Mouse (Mus musculus) embryonic facial prominence, embryonic 15.5 days (tissue): ENCODE data around the gene BC052040. TPM values are rescaled to one million over a fixed set of nuclear protein-coding genes. Genes with fewer than 3 reads are reported as not detected.
A peak's percentile ranks its signal among the peaks of the same experiment; 100 is the strongest.

Experiments
- ATAC-seq: fragments of 200-750 bp; cut with Nextera tagmentation; 2 replicates; pipeline ENCODE4 v1.8.0; 2017; ENCODE audit warnings: low read depth, moderate TSS enrichment; ENCODE audit not compliant: insufficient number of reproducible peaks, low FRiP score, low TSS enrichment
- H3K27ac ChIP-seq: fragments of 300-500 bp; sonication (generic); replicated peaks from 2 replicates; pipeline ENCODE4 v1.5.1; 2015; ENCODE audit warnings: mild to moderate bottlenecking, inconsistent platforms
- H3K27me3 ChIP-seq: fragments of 300-500 bp; sonication (generic); 2 replicates; pipeline ENCODE4 v1.6.1; 2015; ENCODE audit warnings: inconsistent platforms
- H3K36me3 ChIP-seq: fragments of 300-500 bp; sonication (generic); 2 replicates; pipeline ENCODE4 v1.6.1; 2015; ENCODE audit warnings: mild to moderate bottlenecking, inconsistent platforms
- H3K4me1 ChIP-seq: fragments of 300-500 bp; sonication (generic); 2 replicates; pipeline ENCODE4 v1.6.1; 2015; ENCODE audit warnings: inconsistent platforms
- H3K4me2 ChIP-seq: fragments of 300-500 bp; sonication (generic); replicated peaks from 2 replicates; pipeline ENCODE4 v1.6.1; 2015; ENCODE audit warnings: mild to moderate bottlenecking, inconsistent platforms
- H3K4me3 ChIP-seq: fragments of 300-500 bp; sonication (generic); replicated peaks from 2 replicates; pipeline ENCODE4 v1.5.1; 2015; ENCODE audit warnings: mild to moderate bottlenecking, inconsistent platforms
- H3K9ac ChIP-seq: fragments of 300-500 bp; sonication (generic); 2 replicates; pipeline ENCODE4 v1.6.1; 2015; ENCODE audit warnings: inconsistent platforms
- H3K9me3 ChIP-seq: fragments of 300-500 bp; sonication (generic); replicated peaks from 2 replicates; pipeline ENCODE4 v1.6.1; 2016; ENCODE audit warnings: inconsistent platforms
- WGBS: fragments of 180-500 bp; shearing (Covaris S2); methylation state at CpG from one replicate; pipeline ENCODE4 v1.1.7; 2015; 5-methylcytosine and 5-hydroxymethylcytosine counted together
- polyA plus RNA-seq: library from polyadenylated mRNA; unstranded; fragments of >200 nt; fragmentation: Nextera tagmentation; extraction: Ambion mirVana; gene quantifications from 2 replicates; pipeline ENCODE4 v1.2.1, GENCODE M21; 2015

The BC052040 gene
- polyA plus RNA-seq, 1 experiment from 2014 or later = 11.5 TPM

GRCm38 (mm10) chr2:115602116-115602515 is 20.6 kb downstream of the BC052040 start:
- Histone ChIP-seq H3K4me1 (0 out of 2 replicates have a peak, but pooled peaks cover 9% of the 10 kb centered on the region), H3K4me3 (no peak overlapping the region), H3K9ac (no peak overlapping the region), H3K4me2 (no peak overlapping the region), H3K9me3 (no peaks in the 10 kb centered on the region), H3K36me3 (no peaks in the 10 kb centered on the region), H3K27me3 (no peaks in the 10 kb centered on the region), H3K27ac (no peak overlapping the region)
- WGBS = 77% methylated on average over 2 of the region's 2 CpGs
- ATAC-seq = no peak

GRCm38 (mm10) chr2:115604132-115604531 is 22.6 kb downstream of the BC052040 start:
- Histone ChIP-seq H3K36me3 (no peaks in the 10 kb centered on the region), H3K9ac (no peak overlapping the region), H3K4me2 (no peak overlapping the region), H3K4me3 (no peak overlapping the region), H3K9me3 (no peaks in the 10 kb centered on the region), H3K27me3 (no peaks in the 10 kb centered on the region), H3K27ac (no peak overlapping the region), H3K4me1 (0 out of 2 replicates have a peak, but pooled peaks cover 9% of the 10 kb centered on the region)
- WGBS = 68% methylated on average over 6 of the region's 6 CpGs
- ATAC-seq = no peak

GRCm38 (mm10) chr2:115605829-115606336 is 24.4 kb downstream of the BC052040 start:
- Histone ChIP-seq H3K4me1 (0 out of 2 replicates have a peak, but pooled peaks cover 6% of the 10 kb centered on the region), H3K9me3 (no peaks in the 10 kb centered on the region), H3K4me3 (no peak overlapping the region), H3K4me2 (no peak overlapping the region), H3K27me3 (no peaks in the 10 kb centered on the region), H3K9ac (no peak overlapping the region), H3K27ac (no peak overlapping the region), H3K36me3 (no peaks in the 10 kb centered on the region)
- WGBS = 58% methylated on average over 1 of the region's 1 CpGs
- peak; percentile 60; the same call in 1 of the 2 replicates for ATAC-seq

- 82% methylated on average over 3 of the region's 3 CpGs for WGBS
- Histone ChIP-seq H3K4me2 (no peak overlapping the region), H3K9me3 (no peaks in the 10 kb centered on the region), H3K4me1 (no peaks in the 10 kb centered on the region), H3K27ac (no peak overlapping the region), H3K9ac (no peak overlapping the region), H3K36me3 (no peaks in the 10 kb centered on the region), H3K4me3 (no peak overlapping the region), H3K27me3 (no peaks in the 10 kb centered on the region)
- ATAC-seq = no peak
Measured at GRCm38 (mm10) chr2:115609020-115609419, 27.5 kb downstream of the BC052040 start.

- Histone ChIP-seq H3K36me3 (no peaks in the 10 kb centered on the region), H3K9ac (no peak overlapping the region), H3K27me3 (no peaks in the 10 kb centered on the region), H3K4me2 (no peak overlapping the region), H3K4me3 (no peak overlapping the region), H3K27ac (no peak overlapping the region), H3K4me1 (no peaks in the 10 kb centered on the region), H3K9me3 (no peaks in the 10 kb centered on the region)
- WGBS = 88% methylated on average over 2 of the region's 2 CpGs
- no peak for ATAC-seq
Measured at GRCm38 (mm10) chr2:115610092-115610491, 28.6 kb downstream of the BC052040 start.

GRCm38 (mm10) chr2:115610503-115610902 is 29.0 kb downstream of the BC052040 start:
- ATAC-seq = no peak
- H3K36me3 ChIP-seq = no peaks in the 10 kb centered on the region
- H3K9ac ChIP-seq = no peak overlapping the region
- no peak overlapping the region for H3K27ac ChIP-seq
- no peaks in the 10 kb centered on the region for H3K9me3 ChIP-seq
- no peaks in the 10 kb centered on the region for H3K27me3 ChIP-seq
- no peaks in the 10 kb centered on the region for H3K4me1 ChIP-seq
- 89% methylated on average over 6 of the region's 6 CpGs for WGBS
- no peak overlapping the region for H3K4me2 ChIP-seq
- no peak overlapping the region for H3K4me3 ChIP-seq

GRCm38 (mm10) chr2:115613830-115614520 is 32.5 kb downstream of the BC052040 start:
- Histone ChIP-seq H3K4me3 (no peak overlapping the region), H3K36me3 (no peaks in the 10 kb centered on the region), H3K27me3 (no peaks in the 10 kb centered on the region), H3K4me1 (no peaks in the 10 kb centered on the region), H3K9ac (no peak overlapping the region), H3K9me3 (no peaks in the 10 kb centered on the region), H3K4me2 (no peak overlapping the region), H3K27ac (no peak overlapping the region)
- WGBS = 82% methylated on average over 3 of the region's 3 CpGs
- no peak for ATAC-seq

- no peak for ATAC-seq
- Histone ChIP-seq H3K4me1 (no peaks in the 10 kb centered on the region), H3K27me3 (no peaks in the 10 kb centered on the region), H3K4me2 (no peak overlapping the region), H3K9me3 (no peaks in the 10 kb centered on the region), H3K27ac (no peak overlapping the region), H3K4me3 (no peak overlapping the region), H3K36me3 (no peaks in the 10 kb centered on the region), H3K9ac (no peak overlapping the region)
- WGBS = 89% methylated on average over 4 of the region's 4 CpGs
Measured at GRCm38 (mm10) chr2:115628471-115628870, 47.0 kb downstream of the BC052040 start.

GRCm38 (mm10) chr2:115631031-115631434 is 49.5 kb downstream of the BC052040 start:
- Histone ChIP-seq H3K27me3 (no peaks in the 10 kb centered on the region), H3K4me1 (no peaks in the 10 kb centered on the region), H3K9me3 (no peaks in the 10 kb centered on the region), H3K27ac (no peak overlapping the region), H3K9ac (no peak overlapping the region), H3K36me3 (0 out of 2 replicates have a peak, but pooled peaks cover 2% of the 10 kb centered on the region), H3K4me3 (no peak overlapping the region), H3K4me2 (no peak overlapping the region)
- no peak for ATAC-seq
- WGBS = 72% methylated on average over 5 of the region's 5 CpGs

- 87% methylated on average over 4 of the region's 4 CpGs for WGBS
- H3K27ac ChIP-seq = no peak overlapping the region
- no peaks in the 10 kb centered on the region for H3K4me1 ChIP-seq
- no peak overlapping the region for H3K4me3 ChIP-seq
- ATAC-seq = no peak
- no peaks in the 10 kb centered on the region for H3K27me3 ChIP-seq
- H3K4me2 ChIP-seq = no peak overlapping the region
- H3K36me3 ChIP-seq = 0 out of 2 replicates have a peak, but pooled peaks cover 2% of the 10 kb centered on the region
- no peak overlapping the region for H3K9ac ChIP-seq
- H3K9me3 ChIP-seq = no peaks in the 10 kb centered on the region
Measured at GRCm38 (mm10) chr2:115631826-115632225, 50.3 kb downstream of the BC052040 start.

GRCm38 (mm10) chr2:115650203-115650602 is 68.7 kb downstream of the BC052040 start:
- H3K27me3 ChIP-seq = no peaks in the 10 kb centered on the region
- H3K9ac ChIP-seq = no peak overlapping the region
- no peak for ATAC-seq
- H3K4me1 ChIP-seq = no peaks in the 10 kb centered on the region
- no peak overlapping the region for H3K4me2 ChIP-seq
- H3K27ac ChIP-seq = no peak overlapping the region
- H3K36me3 ChIP-seq = no peaks in the 10 kb centered on the region
- H3K9me3 ChIP-seq = no peaks in the 10 kb centered on the region
- no peak overlapping the region for H3K4me3 ChIP-seq
- 51% methylated on average over 2 of the region's 2 CpGs for WGBS

- Histone ChIP-seq H3K4me2 (no peak overlapping the region), H3K27me3 (no peaks in the 10 kb centered on the region), H3K9ac (no peak overlapping the region), H3K27ac (no peak overlapping the region), H3K36me3 (no peaks in the 10 kb centered on the region), H3K9me3 (no peaks in the 10 kb centered on the region), H3K4me1 (0 out of 2 replicates have a peak, but pooled peaks cover 4% of the 10 kb centered on the region), H3K4me3 (no peak overlapping the region)
- WGBS = 58% methylated on average over 8 of the region's 8 CpGs
- ATAC-seq = no peak
Measured at GRCm38 (mm10) chr2:115659712-115660111, 78.2 kb downstream of the BC052040 start.
